Mouse (Mus musculus) stomach, embryonic 16.5 days (tissue): ENCODE results near the gene Plekhg4. TPM values are rescaled to one million over a fixed set of nuclear protein-coding genes. Genes with fewer than 3 reads are reported as not detected.

Experiments used
- ATAC-seq: fragments of 200-750 bp; cut with Nextera tagmentation; 2 replicates; pipeline ENCODE4 v1.8.0; 2017; ENCODE audit warnings: moderate number of reproducible peaks, moderate TSS enrichment; ENCODE audit not compliant: insufficient read depth, low FRiP score
- H3K27ac ChIP-seq: fragments of 300-500 bp; sonication (generic); 2 replicates; pipeline ENCODE4 v1.5.1; 2014; ENCODE audit warnings: low read length
- H3K27me3 ChIP-seq: fragments of 300-500 bp; sonication (generic); 2 replicates; pipeline ENCODE4 v1.6.1; 2014; ENCODE audit warnings: low read length, control low read depth, mixed read lengths; ENCODE audit not compliant: control insufficient read depth, insufficient read depth
- H3K36me3 ChIP-seq: fragments of 300-500 bp; sonication (generic); 2 replicates; pipeline ENCODE4 v1.6.1; 2014; ENCODE audit warnings: low read length; ENCODE audit not compliant: control insufficient read depth, insufficient read depth
- H3K4me1 ChIP-seq: fragments of 300-500 bp; sonication (generic); 2 replicates; pipeline ENCODE4 v1.6.1; 2014; ENCODE audit warnings: low read length, control low read depth, mixed read lengths; ENCODE audit not compliant: control insufficient read depth, insufficient read depth
- H3K4me2 ChIP-seq: fragments of 300-500 bp; sonication (generic); 2 replicates; pipeline ENCODE4 v1.6.1; 2014; ENCODE audit warnings: low read depth, low read length, mixed read lengths
- H3K4me3 ChIP-seq: fragments of 300-500 bp; sonication (generic); replicated peaks from 2 replicates; pipeline ENCODE4 v1.5.1; 2014; ENCODE audit warnings: mild to moderate bottlenecking, low read length
- H3K9ac ChIP-seq: fragments of 300-500 bp; sonication (generic); 2 replicates; pipeline ENCODE4 v1.6.1; 2014; ENCODE audit warnings: low read length
- H3K9me3 ChIP-seq: fragments of 300-500 bp; sonication (generic); replicated peaks from 2 replicates; pipeline ENCODE4 v1.6.1; 2016; ENCODE audit warnings: low read length, control low read depth; ENCODE audit not compliant: control insufficient read depth
- WGBS: fragments of 180-500 bp; shearing (Covaris S2); extraction: QIAGEN DNeasy Blood & Tissue Kit; methylation state at CpG from one replicate; pipeline ENCODE4 v1.1.7; 2014; 5-methylcytosine and 5-hydroxymethylcytosine counted together
- polyA plus RNA-seq: library from polyadenylated mRNA; unstranded; fragments of >200 nt; fragmentation: Nextera tagmentation; extraction: Ambion mirVana; gene quantifications from 2 replicates; pipeline ENCODE4 v1.2.1, GENCODE M21; 2015

Plekhg4 gene
- polyA plus RNA-seq, 1 experiment from 2014 or later: 0.22 TPM

- H3K27me3 ChIP-seq: no peaks in the 10 kb centered on the region
- no peak for ATAC-seq
- no peaks in the 10 kb centered on the region for H3K9me3 ChIP-seq
- 60% methylated on average over 1 of the region's 1 CpGs for WGBS
- no peaks in the 10 kb centered on the region for H3K4me1 ChIP-seq
- H3K36me3 ChIP-seq: no peaks in the 10 kb centered on the region
- H3K27ac ChIP-seq: no peak overlapping the region
- no peak overlapping the region for H3K4me2 ChIP-seq
- no peak overlapping the region for H3K9ac ChIP-seq
- no peak overlapping the region for H3K4me3 ChIP-seq
Observed at GRCm38 (mm10) chr8:105387151-105387550, 14.1 kb downstream of the Plekhg4 start.

- Histone ChIP-seq H3K27me3 (no peaks in the 10 kb centered on the region), H3K4me1 (no peaks in the 10 kb centered on the region), H3K9me3 (no peaks in the 10 kb centered on the region), H3K4me3 (no peak overlapping the region), H3K9ac (no peak overlapping the region), H3K36me3 (no peaks in the 10 kb centered on the region), H3K27ac (no peak overlapping the region), H3K4me2 (no peak overlapping the region)
- ATAC-seq: no peak
- WGBS: 53% methylated on average over 6 of the region's 6 CpGs
Observed at GRCm38 (mm10) chr8:105389096-105389495, 16.0 kb downstream of the Plekhg4 start.

GRCm38 (mm10) chr8:105393089-105393787 is 20.2 kb downstream of the Plekhg4 start:
- no peaks in the 10 kb centered on the region for H3K27me3 ChIP-seq
- H3K36me3 ChIP-seq: no peaks in the 10 kb centered on the region
- no peak overlapping the region for H3K9ac ChIP-seq
- no peak overlapping the region for H3K4me3 ChIP-seq
- WGBS: 81% methylated on average over 12 of the region's 12 CpGs
- H3K4me1 ChIP-seq: no peaks in the 10 kb centered on the region
- no peaks in the 10 kb centered on the region for H3K9me3 ChIP-seq
- no peak overlapping the region for H3K4me2 ChIP-seq
- H3K27ac ChIP-seq: no peak overlapping the region
- no peak for ATAC-seq

- Histone ChIP-seq H3K4me2 (no peak overlapping the region), H3K27ac (no peak overlapping the region), H3K9ac (no peak overlapping the region), H3K27me3 (no peaks in the 10 kb centered on the region), H3K36me3 (no peaks in the 10 kb centered on the region), H3K4me1 (no peaks in the 10 kb centered on the region), H3K9me3 (no peaks in the 10 kb centered on the region), H3K4me3 (no peak overlapping the region)
- WGBS: 63% methylated on average over 7 of the region's 7 CpGs
- no peak for ATAC-seq
Observed at GRCm38 (mm10) chr8:105393915-105394314, 20.8 kb downstream of the Plekhg4 start.

- Histone ChIP-seq H3K36me3 (no peaks in the 10 kb centered on the region), H3K27me3 (no peaks in the 10 kb centered on the region), H3K4me3 (no peak overlapping the region), H3K27ac (no peak overlapping the region), H3K9me3 (no peaks in the 10 kb centered on the region), H3K4me2 (no peak overlapping the region), H3K9ac (no peak overlapping the region), H3K4me1 (no peaks in the 10 kb centered on the region)
- ATAC-seq: no peak
- 30% methylated on average over 3 of the region's 3 CpGs for WGBS
Observed at GRCm38 (mm10) chr8:105397747-105398146, 24.7 kb downstream of the Plekhg4 start.

- no peak overlapping the region for H3K4me3 ChIP-seq
- no peaks in the 10 kb centered on the region for H3K9me3 ChIP-seq
- WGBS: 86% methylated on average over 5 of the region's 5 CpGs
- no peak overlapping the region for H3K9ac ChIP-seq
- no peak overlapping the region for H3K4me2 ChIP-seq
- no peak overlapping the region for H3K27ac ChIP-seq
- no peak for ATAC-seq
- no peaks in the 10 kb centered on the region for H3K36me3 ChIP-seq
- H3K4me1 ChIP-seq: no peaks in the 10 kb centered on the region
- no peaks in the 10 kb centered on the region for H3K27me3 ChIP-seq
Observed at GRCm38 (mm10) chr8:105400016-105400415, 26.9 kb downstream of the Plekhg4 start.

GRCm38 (mm10) chr8:105403467-105403866 is 30.4 kb downstream of the Plekhg4 start:
- ATAC-seq: no peak
- Histone ChIP-seq H3K4me2 (no peak overlapping the region), H3K9ac (no peak overlapping the region), H3K4me1 (0 out of 2 replicates have a peak, but pooled peaks cover 10% of the 10 kb centered on the region), H3K9me3 (no peaks in the 10 kb centered on the region), H3K27me3 (no peaks in the 10 kb centered on the region), H3K36me3 (no peaks in the 10 kb centered on the region), H3K4me3 (no peak overlapping the region), H3K27ac (no peak overlapping the region)
- 60% methylated on average over 8 of the region's 8 CpGs for WGBS

- H3K36me3 ChIP-seq: no peaks in the 10 kb centered on the region
- H3K27me3 ChIP-seq: no peaks in the 10 kb centered on the region
- no peak overlapping the region for H3K4me2 ChIP-seq
- no peak overlapping the region for H3K4me3 ChIP-seq
- 0 out of 2 replicates have a peak, but pooled peaks cover 10% of the 10 kb centered on the region for H3K4me1 ChIP-seq
- no peak for ATAC-seq
- no peak overlapping the region for H3K27ac ChIP-seq
- no peak overlapping the region for H3K9ac ChIP-seq
- H3K9me3 ChIP-seq: no peaks in the 10 kb centered on the region
- 84% methylated on average over 1 of the region's 1 CpGs for WGBS
Observed at GRCm38 (mm10) chr8:105404496-105404895, 31.4 kb downstream of the Plekhg4 start.

- Histone ChIP-seq H3K27me3 (no peaks in the 10 kb centered on the region), H3K27ac (peak overlapping the region; percentile 18; the same call in 1 of the 2 replicates), H3K9me3 (no peaks in the 10 kb centered on the region), H3K4me1 (0 out of 2 replicates have a peak, but pooled peaks cover 10% of the 10 kb centered on the region), H3K4me2 (no peak overlapping the region), H3K4me3 (no peak overlapping the region), H3K36me3 (no peaks in the 10 kb centered on the region), H3K9ac (no peak overlapping the region)
- WGBS: 31% methylated on average over 10 of the region's 10 CpGs
- ATAC-seq: no peak
Observed at GRCm38 (mm10) chr8:105406416-105406815, 33.3 kb downstream of the Plekhg4 start.
